Mouse (Mus musculus): Measurements from ENCODE around the gene Olfr473.
"Not testable (repeated sequence)": the region's sequence is repeated elsewhere in the genome, so short reads cannot be mapped to it uniquely, and the experiment has no call there.

Olfr473 gene

DNA sequence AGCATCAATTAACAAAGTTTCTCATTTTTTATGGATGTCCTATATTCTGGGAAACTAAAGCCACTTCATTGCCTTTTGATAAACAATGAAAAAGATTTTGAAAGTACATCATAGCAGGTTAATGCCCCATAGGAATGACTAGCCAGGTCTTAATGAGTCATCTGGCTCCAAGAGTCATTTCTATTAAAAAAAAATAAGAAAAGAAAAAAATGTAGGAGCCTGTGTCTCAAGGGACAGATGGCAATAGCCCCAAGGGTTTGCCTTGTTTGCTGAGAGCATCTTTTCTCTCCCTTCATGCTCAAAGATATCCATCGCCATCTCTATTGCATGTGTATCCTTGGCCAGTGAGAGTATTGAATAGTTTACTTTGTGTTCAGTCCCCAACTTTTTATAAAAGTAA lies at the start of gene Olfr473:
TSS of gene Olfr473 (plus strand) at position 301 of the 400 bp plus-strand sequence.
- no peak for DNase-seq (ENCODE audit: low spot score)

DNA sequence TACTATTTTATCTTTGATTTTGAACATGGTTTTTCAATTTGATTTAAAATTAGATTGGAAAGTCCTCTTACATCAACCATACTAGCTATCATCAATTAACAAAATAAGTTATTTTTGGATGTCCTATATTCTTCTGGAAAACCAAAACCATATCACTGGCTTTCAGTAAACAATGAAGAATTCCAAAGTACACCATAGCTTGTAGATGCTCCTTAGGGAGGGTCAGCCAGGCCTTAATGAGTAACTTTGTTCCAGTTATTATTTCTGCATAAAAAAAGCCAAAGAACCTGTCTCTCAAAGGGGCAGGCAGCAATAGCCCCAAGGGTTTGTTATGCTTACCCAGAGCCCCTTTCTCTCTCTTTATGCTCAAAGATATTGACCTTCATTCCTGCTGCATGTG lies 32.6 kb upstream of the Olfr473 start, which contains the start of gene Olfr472:
TSS of gene Olfr472 (plus strand) at position 301 of the 400 bp plus-strand sequence.
- no peak for DNase-seq (ENCODE audit: low spot score)

DNA sequence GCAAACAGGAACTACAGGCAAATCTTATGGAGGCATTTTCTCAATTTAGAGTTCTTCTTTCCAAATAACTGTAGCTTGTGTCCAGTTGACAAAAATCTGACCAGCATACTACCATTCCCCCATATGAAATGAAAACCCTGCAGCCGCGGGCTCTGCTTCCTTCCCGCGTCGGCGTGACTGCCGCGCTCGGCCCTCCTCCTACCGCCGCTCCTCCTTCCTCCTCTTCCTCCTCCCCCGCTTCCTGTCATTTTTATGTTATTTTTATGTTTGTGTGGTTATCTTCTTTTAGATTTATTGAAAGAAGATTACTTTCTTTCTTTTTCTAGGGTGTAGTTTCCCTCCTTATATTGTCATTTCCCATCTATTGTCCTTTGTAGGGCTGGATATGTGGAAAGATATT lies 22.3 kb downstream of the Olfr473 start:
- DNase-seq (ENCODE audit: low spot score), result not testable (repeated sequence)

DNA sequence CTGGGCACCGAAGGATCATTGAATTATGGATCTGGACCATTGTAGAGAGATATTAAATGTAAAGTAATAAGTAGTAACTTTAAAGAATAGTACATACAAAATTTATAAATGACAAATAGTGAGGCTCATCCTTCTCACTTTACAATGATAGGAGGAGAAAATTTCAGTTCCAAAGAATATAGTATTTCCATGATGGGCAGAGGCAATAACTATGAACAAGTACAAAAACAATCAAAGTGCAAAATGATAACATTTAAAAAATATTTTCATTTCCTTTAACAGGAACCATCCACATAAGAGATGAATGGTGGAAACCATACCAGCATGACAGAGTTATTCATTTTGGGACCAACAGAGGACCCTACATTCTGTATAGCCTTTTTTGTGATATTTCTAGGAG lies 24.1 kb downstream of the Olfr473 start, which contains the start of gene Olfr474:
TSS of gene Olfr474 (plus strand) at position 301 of the 400 bp plus-strand sequence.
- DNase-seq (ENCODE audit: low spot score), result no peak

DNA sequence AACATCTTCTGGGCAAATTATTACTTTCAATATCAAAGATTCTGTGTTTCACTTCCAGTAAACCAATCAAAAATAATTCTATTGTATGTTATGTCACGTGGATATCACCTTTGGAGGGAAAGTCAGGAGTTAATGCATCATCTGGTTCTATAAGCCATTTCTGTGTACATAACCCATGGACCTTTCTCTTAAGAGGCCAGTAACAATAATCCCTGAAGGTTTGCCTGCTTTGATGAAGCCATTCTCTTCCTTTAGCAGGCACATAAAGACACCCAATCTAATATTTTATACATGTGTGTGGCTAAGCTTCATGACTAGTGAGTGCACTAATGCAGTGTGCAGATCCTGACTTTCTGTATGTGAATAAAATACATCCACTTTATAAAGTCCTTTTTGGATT lies 34.3 kb downstream of the Olfr473 start, which contains the start of gene Olfr476:
TSS of gene Olfr476 (plus strand) at position 301 of the 400 bp plus-strand sequence.
- DNase-seq (ENCODE audit: low spot score), result no peak

Measured in testis, postnatal 10 days (tissue).